Mouse (Mus musculus) intestine, embryonic 16.5 days (tissue): Measurements from ENCODE around the gene Adh5. TPM values are rescaled to one million over a fixed set of nuclear protein-coding genes. Genes with fewer than 3 reads are reported as not detected.

Experiments
- ATAC-seq: fragments of 200-750 bp; cut with Nextera tagmentation; 2 replicates; pipeline ENCODE4 v1.8.0; 2017; ENCODE audit warnings: moderate TSS enrichment, moderate library complexity
- H3K27ac ChIP-seq: fragments of 300-500 bp; sonication (generic); 2 replicates; pipeline ENCODE4 v1.5.1; 2014; ENCODE audit warnings: mild to moderate bottlenecking, low read length
- H3K27me3 ChIP-seq: fragments of 300-500 bp; sonication (generic); replicated peaks from 2 replicates; pipeline ENCODE4 v1.6.1; 2014; ENCODE audit warnings: low read length, control low read depth, mixed read lengths; ENCODE audit not compliant: control insufficient read depth, insufficient read depth
- H3K36me3 ChIP-seq: fragments of 300-500 bp; sonication (generic); 2 replicates; pipeline ENCODE4 v1.6.1; 2014; ENCODE audit warnings: low read length, control low read depth; ENCODE audit not compliant: control insufficient read depth, insufficient read depth
- H3K4me1 ChIP-seq: fragments of 300-500 bp; sonication (generic); 2 replicates; pipeline ENCODE4 v1.6.1; 2014; ENCODE audit warnings: low read length, control low read depth, mixed read lengths; ENCODE audit not compliant: control insufficient read depth, insufficient read depth
- H3K4me2 ChIP-seq: fragments of 300-500 bp; sonication (generic); 2 replicates; pipeline ENCODE4 v1.6.1; 2014; ENCODE audit warnings: low read depth, low read length, control low read depth
- H3K4me3 ChIP-seq: fragments of 300-500 bp; sonication (generic); 2 replicates; pipeline ENCODE4 v1.5.1; 2014; ENCODE audit warnings: mild to moderate bottlenecking, low read length
- H3K9ac ChIP-seq: fragments of 300-500 bp; sonication (generic); 2 replicates; pipeline ENCODE4 v1.6.1; 2014; ENCODE audit warnings: low read depth, low read length
- H3K9me3 ChIP-seq: fragments of 300-500 bp; sonication (generic); 2 replicates; pipeline ENCODE4 v1.6.1; 2016; ENCODE audit warnings: low read length, control low read depth; ENCODE audit not compliant: control insufficient read depth
- WGBS: fragments of 180-500 bp; shearing (Covaris S2); extraction: QIAGEN DNeasy Blood & Tissue Kit; methylation state at CpG from one replicate; pipeline ENCODE4 v1.1.7; 2014; 5-methylcytosine and 5-hydroxymethylcytosine counted together
- polyA plus RNA-seq: library from polyadenylated mRNA; unstranded; fragments of >200 nt; fragmentation: Nextera tagmentation; extraction: Ambion mirVana; gene quantifications from 2 replicates; pipeline ENCODE4 v1.2.1, GENCODE M21; 2015

The Adh5 gene
- polyA plus RNA-seq, 1 experiment from 2014 or later = 233 TPM

DNA sequence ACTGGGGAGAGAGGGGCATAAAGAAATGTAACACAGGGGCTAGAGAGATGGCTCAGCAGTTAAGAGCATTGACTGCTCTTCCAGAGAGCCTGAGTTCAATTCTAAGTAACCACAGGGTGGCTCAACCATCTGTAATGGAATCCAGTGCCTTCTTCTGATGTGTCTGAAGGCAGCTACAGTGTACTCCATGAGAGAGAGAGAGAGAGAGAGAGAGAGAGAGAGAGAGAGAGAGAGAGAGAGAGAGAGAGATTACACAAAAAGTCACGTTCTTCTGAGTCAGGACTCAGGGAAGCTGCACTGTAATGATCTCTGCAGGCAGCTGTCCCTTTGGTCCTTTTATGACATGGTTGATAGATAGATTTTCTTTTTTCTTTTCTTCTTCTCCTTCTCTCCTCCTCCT lies 51.7 kb downstream of the Adh5 start:
- ATAC-seq = no peak
- Histone ChIP-seq H3K36me3 (no peaks in the 10 kb centered on the region), H3K4me2 (no peak overlapping the region), H3K4me3 (no peak overlapping the region), H3K4me1 (no peaks in the 10 kb centered on the region), H3K9me3 (no peaks in the 10 kb centered on the region), H3K9ac (no peak overlapping the region), H3K27ac (no peak overlapping the region), H3K27me3 (no peaks in the 10 kb centered on the region)
- WGBS = 40% methylated on average over 1 of the region's 1 CpGs

DNA sequence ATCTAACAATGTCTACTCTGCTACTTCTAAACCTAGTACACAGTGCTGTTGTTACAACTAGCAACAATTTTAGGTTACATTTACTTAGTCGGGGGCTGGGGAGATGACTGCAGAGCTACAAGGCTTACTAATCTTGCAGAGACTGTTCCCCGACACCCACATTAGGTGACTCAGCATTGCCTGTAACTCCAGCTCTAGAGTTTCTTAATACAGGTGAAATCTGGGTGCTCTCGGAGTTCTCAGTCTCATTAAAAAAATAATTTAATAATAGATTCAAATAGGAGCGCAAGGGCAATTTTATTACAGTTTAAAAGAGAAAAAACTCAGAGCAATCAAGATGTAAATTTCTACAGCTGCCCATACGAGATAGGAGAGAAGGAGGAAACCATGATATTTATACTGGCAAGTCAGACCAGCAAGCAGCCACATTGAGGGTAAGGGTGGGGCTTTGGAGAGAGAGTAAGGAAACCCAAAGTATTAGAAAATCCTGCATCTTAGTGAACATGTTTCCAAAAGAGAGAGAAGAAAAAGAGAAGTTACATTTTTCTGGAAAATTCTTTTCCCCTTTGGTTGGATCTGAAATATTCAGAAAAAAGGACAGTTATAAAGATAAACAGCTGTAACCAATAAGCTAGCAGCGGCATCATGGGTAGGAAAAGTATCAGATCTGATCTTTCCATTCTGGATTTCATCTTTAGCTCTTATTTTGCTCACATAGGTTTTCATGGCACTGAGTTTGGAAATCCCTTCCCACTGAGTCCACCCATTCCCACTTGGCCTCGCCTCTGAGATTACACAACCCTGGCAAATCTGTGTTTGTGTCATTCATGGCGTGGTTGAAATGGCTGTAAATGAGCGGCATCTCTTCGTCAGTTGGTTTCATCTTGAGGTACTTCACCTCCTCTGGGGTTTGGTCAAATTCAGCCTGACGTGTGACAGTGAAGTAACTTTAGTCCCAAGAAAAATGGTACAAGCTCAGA lies 52.6 kb downstream of the Adh5 start:
- Histone ChIP-seq H3K9me3 (no peaks in the 10 kb centered on the region), H3K4me2 (no peak overlapping the region), H3K9ac (no peak overlapping the region), H3K4me3 (no peak overlapping the region), H3K27ac (no peak overlapping the region), H3K27me3 (no peaks in the 10 kb centered on the region), H3K4me1 (no peaks in the 10 kb centered on the region), H3K36me3 (no peaks in the 10 kb centered on the region)
- no peak for ATAC-seq
- 80% methylated on average over 11 of the region's 11 CpGs for WGBS

DNA sequence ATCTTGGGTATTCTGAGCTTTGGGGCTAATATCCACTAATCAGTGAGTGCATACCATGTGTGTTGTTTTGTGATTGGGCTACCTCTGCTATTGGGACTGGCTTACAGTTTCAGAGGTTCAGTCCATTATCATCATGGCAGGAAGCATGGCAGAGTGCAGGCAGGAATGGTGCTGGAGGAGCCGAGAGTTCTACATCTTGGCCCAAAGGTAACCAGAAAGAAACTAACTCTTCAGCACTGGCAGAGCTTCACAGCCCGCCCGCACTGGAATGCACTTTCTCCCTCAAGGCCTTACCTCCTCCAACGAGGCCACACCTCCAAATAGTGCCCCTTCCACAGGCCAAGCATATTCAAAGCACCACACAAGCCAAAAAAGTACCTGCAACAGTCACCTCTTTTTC lies 55.8 kb downstream of the Adh5 start:
- no peak for ATAC-seq
- H3K4me1 ChIP-seq = no peaks in the 10 kb centered on the region
- no peak overlapping the region for H3K9ac ChIP-seq
- WGBS = 64% methylated on average over 4 of the region's 4 CpGs
- no peaks in the 10 kb centered on the region for H3K27me3 ChIP-seq
- no peak overlapping the region for H3K4me3 ChIP-seq
- H3K27ac ChIP-seq = no peak overlapping the region
- H3K9me3 ChIP-seq = no peaks in the 10 kb centered on the region
- H3K36me3 ChIP-seq = no peaks in the 10 kb centered on the region
- no peak overlapping the region for H3K4me2 ChIP-seq

DNA sequence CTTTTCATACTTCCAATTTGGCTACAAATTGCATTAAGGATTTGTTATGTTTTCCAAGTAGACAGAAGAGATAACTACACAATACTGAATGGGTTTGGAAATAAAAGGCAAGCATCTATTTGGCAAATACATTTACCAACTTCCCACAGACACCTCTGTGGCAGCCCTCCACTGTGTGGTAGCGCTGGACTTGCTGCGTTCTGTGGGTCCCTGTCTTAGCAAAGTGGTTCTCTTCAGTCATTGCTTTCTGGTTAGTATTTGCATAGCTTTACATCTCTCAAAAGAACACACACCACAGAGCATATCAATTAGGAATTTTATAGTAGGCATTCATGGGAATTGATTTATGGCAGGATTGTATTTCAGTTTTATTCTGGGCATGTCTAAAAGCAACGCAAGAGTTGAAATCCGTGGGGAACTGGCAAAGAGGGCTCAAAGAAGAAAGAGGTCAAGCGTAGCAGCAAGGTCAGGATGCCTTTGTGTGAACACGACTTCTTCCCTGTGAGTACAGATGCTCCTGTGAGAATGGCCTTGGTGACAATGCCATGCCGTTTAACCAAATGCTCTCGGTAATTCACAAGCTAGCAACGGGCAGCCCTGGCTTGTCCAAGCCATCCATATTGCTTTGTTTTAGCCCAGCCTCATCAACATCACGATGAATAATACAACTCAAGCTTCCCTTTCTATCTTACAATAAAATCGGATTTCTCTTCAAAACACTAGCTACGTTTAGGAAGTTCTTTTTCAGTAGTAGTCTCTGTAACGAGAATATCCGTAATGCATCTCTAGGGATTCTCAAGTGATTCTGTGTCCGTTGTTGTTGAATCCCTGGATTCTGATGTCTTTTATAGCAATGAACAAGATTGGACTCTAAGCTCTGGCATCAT lies 57.2 kb downstream of the Adh5 start:
- no peak overlapping the region for H3K9ac ChIP-seq
- H3K27ac ChIP-seq = no peak overlapping the region
- no peaks in the 10 kb centered on the region for H3K36me3 ChIP-seq
- H3K9me3 ChIP-seq = no peaks in the 10 kb centered on the region
- H3K4me3 ChIP-seq = no peak overlapping the region
- H3K27me3 ChIP-seq = no peaks in the 10 kb centered on the region
- no peaks in the 10 kb centered on the region for H3K4me1 ChIP-seq
- H3K4me2 ChIP-seq = no peak overlapping the region
- ATAC-seq = no peak
- WGBS = 60% methylated on average over 15 of the region's 15 CpGs

GRCm38 (mm10) chr3:138503754-138504153 lies 60.9 kb downstream of the Adh5 start:
- ATAC-seq = no peak

More at GRCm38 (mm10) chr3:138503754-138504153, 60.9 kb downstream of the Adh5 start:
- Histone ChIP-seq H3K27me3 (no peaks in the 10 kb centered on the region), H3K27ac (no peak overlapping the region), H3K4me2 (no peak overlapping the region), H3K9me3 (no peaks in the 10 kb centered on the region), H3K4me3 (no peak overlapping the region), H3K4me1 (no peaks in the 10 kb centered on the region), H3K9ac (no peak overlapping the region), H3K36me3 (no peaks in the 10 kb centered on the region)
- 86% methylated on average over 11 of the region's 11 CpGs for WGBS

Other genes with a start within 250 kb of the Adh5 start
- gene 4930579F01Rik, start 249.3 kb upstream of the Adh5 start, polyA plus RNA-seq = 0.24 TPM in 1 of 2 replicates, not detected in the other
- 0.18 and 0.24 TPM in 2 replicates for gene Adh7, start 225.3 kb upstream of the Adh5 start, polyA plus RNA-seq
- gene Adh1, start 182.1 kb upstream of the Adh5 start, polyA plus RNA-seq = 734 and 860 TPM in 2 replicates
- 1.5 and 1.8 TPM in 2 replicates for gene Adh6a, start 129.8 kb upstream of the Adh5 start, polyA plus RNA-seq
- gene Adh6b, start 101.3 kb upstream of the Adh5 start, polyA plus RNA-seq = 0.15 TPM in 1 of 2 replicates, not detected in the other
- 0.20 and 0.54 TPM in 2 replicates for gene Adh4, start 27.6 kb upstream of the Adh5 start, polyA plus RNA-seq
- 48.0 and 49.7 TPM in 2 replicates for gene Metap1, start 46.4 kb downstream of the Adh5 start, polyA plus RNA-seq
- 271 and 298 TPM in 2 replicates for gene Eif4e, start 83.1 kb downstream of the Adh5 start, polyA plus RNA-seq